Mouse (Mus musculus): ENCODE measurements around the gene Irak3.

- no peak for TF ChIP-seq SRF (IDR thresholded peaks at IDR 0.05; ENCODE audit: control insufficient read depth, insufficient read length, low read depth)
- TF ChIP-seq MYOG (IDR thresholded peaks at IDR 0.05; ENCODE audit: control insufficient read depth in 1 of 3, insufficient read depth in 1 of 3, insufficient read length in 2 of 3, low read depth in 2 of 3) = no peak
These were observed 9.7 kb downstream of the Irak3 start for GRCm38 (mm10) chr10:120192278-120192677.
